Mouse (Mus musculus) kidney, adult 8-10 months (tissue): ENCODE results near the gene Slc2a2.

Experiments
- DNase-seq, 2 experiments: peaks; one replicate each; pipeline ENCODE4 v3.0.0; 2022

Gene Slc2a2

GRCm38 (mm10) chr3:28697797-28698196, at the start of gene Slc2a2:
Slc2a2 (plus strand) TSS chr3:28697903.
- DNase-seq, result peak; percentile 63 to 68

- no peak for DNase-seq
Observed at GRCm38 (mm10) chr3:28652574-28652973, 45.1 kb upstream of the Slc2a2 start.

GRCm38 (mm10) chr3:28653043-28653442, 44.7 kb upstream of the Slc2a2 start:
- no peak for DNase-seq

DNA sequence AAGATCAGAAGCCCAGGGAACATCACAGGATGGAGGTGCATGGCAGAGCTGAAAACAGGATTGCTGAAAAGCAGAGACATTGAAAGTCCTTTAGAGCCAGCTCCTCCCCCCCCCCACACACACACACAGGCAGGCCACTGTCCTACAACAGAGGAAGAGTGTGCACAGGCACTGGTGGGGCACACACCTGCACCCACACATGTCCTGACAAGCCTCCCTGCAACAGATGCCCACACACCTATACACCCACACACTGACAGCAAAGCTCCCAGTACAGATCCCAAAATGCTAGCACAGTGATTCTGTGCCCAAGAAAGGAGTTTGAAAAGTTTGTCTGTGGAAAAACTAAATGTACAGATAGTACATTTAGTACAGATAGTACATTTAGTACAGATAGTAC, 43.0 kb upstream of the Slc2a2 start:
- DNase-seq, result no peak

GRCm38 (mm10) chr3:28658349-28658748, 39.4 kb upstream of the Slc2a2 start:
- DNase-seq, result peak; percentile 16 to 42

- no peak for DNase-seq
Observed at GRCm38 (mm10) chr3:28680851-28681250, 16.9 kb upstream of the Slc2a2 start.

GRCm38 (mm10) chr3:28681866-28682265, 15.8 kb upstream of the Slc2a2 start:
- DNase-seq, result peak; percentile 48 to 74

DNA sequence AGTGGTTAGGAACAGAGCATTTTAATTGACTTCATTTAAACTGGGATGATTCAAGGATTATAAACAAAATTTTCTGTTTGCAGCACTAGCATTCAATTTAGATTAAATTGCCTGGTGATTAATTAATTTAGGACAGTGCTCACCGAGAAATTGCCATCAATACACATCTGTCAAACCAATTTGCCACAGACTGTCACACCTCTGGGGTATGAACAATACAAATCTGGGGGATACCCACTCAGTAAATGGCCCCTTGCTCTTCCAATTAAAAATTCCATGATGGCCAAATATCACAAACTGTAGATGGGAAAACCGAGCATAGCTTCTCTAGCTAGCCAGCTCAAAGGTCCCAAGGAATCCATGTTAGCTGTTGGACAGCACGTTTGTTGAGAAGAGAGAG, 15.3 kb upstream of the Slc2a2 start:
- DNase-seq, result no peak

DNA sequence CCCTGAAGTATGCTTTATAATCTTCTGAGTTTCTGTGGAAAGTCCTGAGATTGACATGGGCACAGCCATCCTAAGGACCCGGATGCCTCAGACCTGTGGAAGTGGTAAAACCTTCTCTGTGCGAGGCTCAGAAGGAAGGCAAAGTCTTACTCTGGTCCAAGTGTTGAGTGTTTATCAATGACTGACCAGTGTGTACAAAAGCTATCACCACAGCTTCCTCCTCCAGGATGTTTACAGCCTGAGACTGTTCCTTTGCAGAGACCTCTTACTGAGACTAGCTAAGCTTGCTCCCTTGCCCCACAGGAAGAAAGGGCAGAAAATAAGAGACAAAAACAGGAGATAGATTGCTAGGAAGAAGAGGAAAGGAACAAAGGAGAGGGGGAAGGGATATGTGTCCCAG, 12.2 kb upstream of the Slc2a2 start:
- DNase-seq, result no peak

DNA sequence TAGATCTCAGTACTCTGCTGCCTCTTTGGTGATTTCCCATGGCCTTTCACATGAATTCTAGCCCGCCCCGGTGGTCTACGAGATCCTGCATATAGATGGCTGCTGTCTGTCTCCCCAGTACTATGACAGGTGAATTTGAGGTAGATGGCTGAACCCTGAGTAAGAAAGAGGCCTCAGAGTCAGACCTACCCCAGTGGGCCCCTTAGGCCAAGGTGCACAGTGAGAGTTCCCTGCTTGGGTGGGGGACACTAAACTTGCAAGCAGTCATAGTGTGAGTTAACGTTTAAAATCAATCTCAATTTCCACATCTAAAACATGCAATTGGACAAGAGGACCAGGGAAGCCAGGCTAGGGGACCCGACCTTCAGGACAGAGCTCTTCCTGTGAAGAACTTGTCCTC, 2.9 kb upstream of the Slc2a2 start:
- DNase-seq, result no peak

GRCm38 (mm10) chr3:28695608-28696007, 2.1 kb upstream of the Slc2a2 start:
- peak; percentile 73 to 74 for DNase-seq

GRCm38 (mm10) chr3:28696162-28696561, 1.5 kb upstream of the Slc2a2 start:
- no peak for DNase-seq

- DNase-seq, result peak; percentile 43 to 57
Observed at GRCm38 (mm10) chr3:28699601-28700000, 1.9 kb downstream of the Slc2a2 start.

- peak; percentile 76 to 78 for DNase-seq
Observed at GRCm38 (mm10) chr3:28705522-28706137, 7.9 kb downstream of the Slc2a2 start.

DNA sequence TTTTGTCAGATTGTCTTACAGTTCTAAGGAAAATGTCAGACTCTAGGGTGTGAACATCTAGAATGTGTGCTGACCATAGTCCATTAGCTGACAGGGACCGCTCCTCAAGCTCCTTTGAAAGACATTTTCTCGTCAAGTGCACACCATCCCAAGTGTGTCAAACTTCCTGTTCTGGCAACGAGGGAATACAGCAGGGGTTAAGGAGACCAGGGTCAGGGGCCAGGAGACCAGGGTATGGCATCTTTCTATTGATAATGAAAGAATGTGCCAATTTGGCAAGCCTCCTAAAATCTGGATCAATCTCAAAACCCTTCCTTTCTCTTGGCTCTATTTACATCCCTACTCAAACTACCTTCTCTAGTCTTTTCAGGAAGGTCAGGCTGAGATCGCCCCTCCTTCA, 9.0 kb downstream of the Slc2a2 start:
- DNase-seq, result no peak

- DNase-seq, result no peak
Observed at GRCm38 (mm10) chr3:28709740-28710139, 12.0 kb downstream of the Slc2a2 start.

DNA sequence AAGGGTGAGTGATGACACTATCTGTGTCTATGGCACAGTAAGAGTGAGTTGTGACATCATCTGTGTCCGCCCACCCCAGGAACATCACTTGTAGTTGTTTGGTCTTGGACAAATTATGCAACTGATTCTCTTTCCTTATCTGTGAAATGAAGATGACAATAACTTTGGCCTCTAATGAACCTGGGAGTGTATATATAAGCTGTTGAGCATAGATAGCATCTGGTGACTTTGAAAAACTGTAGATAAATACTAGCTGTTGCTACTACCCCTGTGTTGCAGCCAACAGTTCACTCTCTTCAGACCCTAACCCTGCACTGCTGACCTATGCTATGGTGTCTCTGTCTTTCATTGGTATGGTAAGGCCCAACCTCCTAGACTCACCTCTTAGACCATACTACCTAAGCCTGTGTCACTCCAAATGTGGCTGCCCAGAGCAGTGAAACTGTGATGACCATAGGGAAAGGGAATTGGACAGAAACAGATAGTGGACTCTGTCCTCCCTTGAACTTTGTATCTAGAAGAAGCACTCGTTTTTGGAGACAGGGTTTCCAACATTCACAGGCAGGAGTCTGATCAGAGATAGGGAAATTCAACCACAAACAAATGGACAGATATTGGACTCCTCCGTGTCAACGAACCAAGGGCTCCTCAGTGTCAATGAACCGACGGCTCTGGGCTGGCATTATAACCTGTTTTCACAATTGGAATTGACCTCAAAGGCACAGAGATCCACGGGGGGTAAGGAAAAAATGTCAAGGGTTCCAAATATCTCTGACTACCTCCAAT, 16.4 kb downstream of the Slc2a2 start:
- no peak for DNase-seq

DNA sequence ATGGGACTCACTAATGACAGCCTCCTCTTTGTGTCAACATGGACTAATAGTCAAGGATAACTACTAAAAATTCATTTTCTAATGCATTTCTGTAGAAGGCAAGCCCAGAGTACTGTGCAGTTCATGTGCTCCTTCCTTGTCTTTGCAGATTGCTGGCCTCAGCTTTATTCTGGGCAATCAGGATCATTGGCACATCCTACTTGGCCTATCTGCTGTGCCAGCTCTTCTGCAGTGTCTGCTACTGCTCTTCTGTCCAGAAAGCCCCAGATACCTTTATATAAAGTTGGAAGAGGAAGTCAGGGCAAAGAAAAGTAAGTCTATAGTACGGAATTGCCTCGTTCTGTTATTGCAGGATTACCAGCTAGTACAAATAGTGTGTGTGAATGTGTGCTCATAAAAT, 20.8 kb downstream of the Slc2a2 start:
- DNase-seq, result no peak

DNA sequence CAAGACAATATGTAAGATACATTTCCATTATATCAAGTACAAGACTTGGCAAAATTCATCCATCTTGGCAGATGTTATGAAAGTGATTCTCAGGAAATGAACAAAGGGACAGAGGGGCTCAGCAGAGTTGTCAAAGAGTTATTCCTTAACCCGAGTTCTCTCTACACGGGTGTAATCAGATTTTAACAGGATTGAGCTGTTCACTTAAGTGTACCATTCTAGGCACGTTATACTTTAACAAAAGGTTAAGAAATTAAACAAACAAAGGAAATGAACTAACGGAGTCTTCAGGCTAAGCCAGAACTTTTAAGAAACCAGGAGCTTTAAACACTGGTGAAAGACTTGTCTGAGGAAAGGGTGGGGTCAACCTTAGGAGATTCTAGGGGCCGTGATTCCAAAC, 23.5 kb downstream of the Slc2a2 start:
- DNase-seq, result peak in 1 of 2 experiments; percentile 33

DNA sequence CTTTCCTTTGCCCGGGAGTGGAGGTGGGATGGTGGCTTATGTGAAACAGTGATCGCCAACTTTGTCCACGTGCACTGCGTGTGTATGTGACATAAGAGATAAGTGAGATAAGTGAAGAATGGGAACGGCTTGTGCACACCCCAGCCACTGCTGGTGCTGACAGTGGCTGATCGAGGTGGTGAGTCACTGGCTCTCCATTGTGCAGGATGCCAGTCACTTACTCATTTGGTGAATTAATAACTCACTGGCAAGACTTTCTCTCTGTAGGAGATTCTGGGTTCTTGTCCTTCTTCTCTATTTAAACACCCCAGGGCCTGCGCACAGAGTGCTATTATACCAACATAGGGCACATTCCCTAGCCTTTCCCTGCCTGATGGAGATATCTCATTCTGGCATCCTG, 24.1 kb downstream of the Slc2a2 start:
- peak; percentile 41 for DNase-seq

- no peak for DNase-seq
Observed at GRCm38 (mm10) chr3:28722531-28722930, 24.8 kb downstream of the Slc2a2 start.

DNA sequence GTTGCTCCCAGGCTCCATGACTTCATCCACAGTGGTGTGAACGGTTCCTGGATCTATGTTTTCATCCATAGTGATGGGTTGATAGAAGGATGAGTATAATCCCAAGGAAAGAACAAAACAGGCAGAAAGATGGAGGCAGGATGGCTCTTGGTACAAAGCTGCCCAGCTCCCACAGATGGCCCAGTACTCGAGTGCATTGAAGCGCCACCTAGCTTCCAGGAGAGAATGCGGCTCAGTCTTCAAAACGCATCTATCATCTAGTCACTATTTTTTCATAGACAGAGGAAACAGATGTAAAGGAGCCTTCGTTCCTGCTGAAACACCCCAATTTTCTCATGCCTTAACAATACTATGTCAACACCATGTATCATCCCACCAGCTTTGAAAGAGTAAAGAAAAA, 25.8 kb downstream of the Slc2a2 start:
- DNase-seq, result no peak

DNA sequence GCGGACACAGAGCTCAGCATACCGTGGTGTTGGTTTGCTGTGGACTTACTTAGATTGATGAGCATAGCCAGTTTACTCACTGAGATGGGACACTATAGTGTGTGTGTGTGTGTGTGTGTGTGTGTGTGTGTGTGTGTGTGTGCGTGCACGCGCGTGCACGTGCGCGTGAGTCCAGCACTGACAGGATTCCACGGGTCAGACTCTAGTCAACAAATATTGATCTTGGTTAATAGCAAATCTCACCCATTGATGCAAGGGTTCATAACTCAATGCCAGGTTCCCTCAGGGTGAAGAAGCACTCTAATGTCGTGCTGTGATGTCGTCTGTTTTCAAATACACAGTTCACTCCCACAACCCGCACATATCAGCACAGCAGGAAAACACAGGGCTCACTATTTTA, 27.5 kb downstream of the Slc2a2 start:
- DNase-seq, result no peak

- no peak for DNase-seq
Observed at GRCm38 (mm10) chr3:28726356-28726755, 28.7 kb downstream of the Slc2a2 start.

DNA sequence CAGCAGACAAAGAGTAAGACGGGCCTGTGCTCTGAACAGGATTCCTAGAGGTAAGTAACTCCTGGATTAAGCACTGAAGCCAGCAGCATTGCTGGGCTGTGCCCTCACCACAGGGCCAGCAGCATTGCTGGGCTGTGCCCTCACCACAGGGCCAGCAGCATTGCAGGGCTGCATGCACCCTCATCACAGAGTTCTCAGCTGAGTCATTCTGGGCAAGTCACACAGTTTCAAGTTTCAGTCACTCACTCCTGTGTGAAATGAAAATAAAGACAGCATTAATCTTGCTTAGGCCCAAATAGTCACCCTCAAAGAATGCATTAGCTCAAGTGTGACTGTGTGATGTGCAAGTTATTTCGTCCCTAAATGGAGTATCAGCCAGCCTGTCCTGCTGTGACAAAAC, 37.0 kb downstream of the Slc2a2 start:
- DNase-seq, result no peak
